Mouse (Mus musculus) lung, adult 2 months (tissue): ENCODE results near the gene Pip4k2c.

Experiments
- CTCF ChIP-seq: fragments of 200-500 bp; IDR thresholded peaks from 2 replicates; pipeline ENCODE4 v1.5.1; 2011; ENCODE audit warnings: mild to moderate bottlenecking, low read length, control low read depth; ENCODE audit not compliant: insufficient read depth
- POLR2A ChIP-seq: fragments of 200-500 bp; IDR thresholded peaks from 2 replicates; pipeline ENCODE4 v1.6.1; 2011; ENCODE audit warnings: low read depth, mild to moderate bottlenecking, control low read depth, low read length, borderline replicate concordance; ENCODE audit errors: extremely low read depth

DNA sequence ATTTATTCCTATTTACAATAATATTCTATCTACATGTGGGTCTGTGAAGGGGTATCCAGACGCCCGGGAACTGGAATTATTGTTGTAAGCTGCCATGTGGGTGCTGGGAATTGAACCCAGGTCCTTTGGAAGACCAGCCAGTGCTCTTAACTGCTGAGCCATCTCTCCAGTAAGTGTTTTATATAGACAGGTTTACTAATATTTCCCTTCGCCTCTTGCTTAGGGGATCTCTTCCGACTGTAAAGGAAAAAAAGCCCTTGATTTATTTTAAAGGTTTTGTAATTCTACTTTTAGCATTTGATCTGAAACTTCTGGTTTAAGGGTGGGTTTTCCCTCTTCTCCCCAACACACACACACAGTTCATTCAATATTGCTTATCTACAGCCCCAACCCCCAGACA lies 47.2 kb downstream of the Pip4k2c start:
- TF ChIP-seq POLR2A = no peak
- TF ChIP-seq CTCF = no peak
